Mouse (Mus musculus) heart, embryonic 13.5 days (tissue): ENCODE measurements at regions not wholly inside any gene's neighbourhood (a gene's known extent, or its start where the extent isn't known, plus 50 kb on each side); places are given as distances from the start of the nearest gene placed in this dataset.

Experiments
- ATAC-seq: fragments of 200-750 bp; cut with Nextera tagmentation; 2 replicates; pipeline ENCODE4 v1.8.0; 2017; ENCODE audit warnings: moderate TSS enrichment; ENCODE audit not compliant: insufficient number of reproducible peaks, low FRiP score, low TSS enrichment; ENCODE audit errors: extremely low read depth
- H3K27ac ChIP-seq: fragments of 300-500 bp; sonication (generic); replicated peaks from 2 replicates; pipeline ENCODE4 v1.5.1; 2015; ENCODE audit warnings: moderate library complexity, mild to moderate bottlenecking, inconsistent platforms
- H3K27me3 ChIP-seq: fragments of 300-500 bp; sonication (generic); replicated peaks from 2 replicates; pipeline ENCODE4 v1.6.1; 2015; ENCODE audit warnings: mild to moderate bottlenecking, inconsistent platforms
- H3K36me3 ChIP-seq: fragments of 300-500 bp; sonication (generic); 2 replicates; pipeline ENCODE4 v1.6.1; 2015; ENCODE audit warnings: mild to moderate bottlenecking, inconsistent platforms
- H3K4me1 ChIP-seq: fragments of 300-500 bp; sonication (generic); 2 replicates; pipeline ENCODE4 v1.6.1; 2015; ENCODE audit warnings: inconsistent platforms
- H3K4me2 ChIP-seq: fragments of 300-500 bp; sonication (generic); 2 replicates; pipeline ENCODE4 v1.6.1; 2015; ENCODE audit warnings: inconsistent platforms, mild to moderate bottlenecking, moderate library complexity
- H3K4me3 ChIP-seq: fragments of 300-500 bp; sonication (generic); 2 replicates; pipeline ENCODE4 v1.5.1; 2015; ENCODE audit warnings: moderate library complexity, mild to moderate bottlenecking, inconsistent platforms
- H3K9ac ChIP-seq: fragments of 300-500 bp; sonication (generic); 2 replicates; pipeline ENCODE4 v1.6.1; 2015; ENCODE audit warnings: inconsistent platforms, mild to moderate bottlenecking, moderate library complexity
- H3K9me3 ChIP-seq: fragments of 300-500 bp; sonication (generic); 2 replicates; pipeline ENCODE4 v1.6.1; 2016; ENCODE audit warnings: inconsistent platforms
- WGBS: fragments of 180-500 bp; shearing (Covaris S2); methylation state at CpG from one replicate; pipeline ENCODE4 v1.1.7; 2015; ENCODE audit warnings: mixed read lengths; 5-methylcytosine and 5-hydroxymethylcytosine counted together

- H3K27ac ChIP-seq, result no peak overlapping the region
- no peak overlapping the region for H3K9ac ChIP-seq
- no peaks in the 10 kb centered on the region for H3K36me3 ChIP-seq
- H3K4me1 ChIP-seq, result no peaks in the 10 kb centered on the region
- H3K4me2 ChIP-seq, result no peak overlapping the region
- 48% methylated on average over 3 of the region's 3 CpGs for WGBS
- no peaks in the 10 kb centered on the region for H3K9me3 ChIP-seq
- H3K4me3 ChIP-seq, result no peak overlapping the region
- no peak for ATAC-seq
- no peaks in the 10 kb centered on the region for H3K27me3 ChIP-seq
Measured at GRCm38 (mm10) chr16:53186444-53186843, 732.6 kb upstream of the Alcam start.

GRCm38 (mm10) chr16:53156352-53156751, 702.5 kb upstream of the Alcam start:
- Histone ChIP-seq H3K4me2 (no peak overlapping the region), H3K9ac (no peak overlapping the region), H3K4me1 (no peaks in the 10 kb centered on the region), H3K36me3 (no peaks in the 10 kb centered on the region), H3K27me3 (no peaks in the 10 kb centered on the region), H3K9me3 (no peaks in the 10 kb centered on the region), H3K27ac (no peak overlapping the region), H3K4me3 (no peak overlapping the region)
- no peak for ATAC-seq

DNA sequence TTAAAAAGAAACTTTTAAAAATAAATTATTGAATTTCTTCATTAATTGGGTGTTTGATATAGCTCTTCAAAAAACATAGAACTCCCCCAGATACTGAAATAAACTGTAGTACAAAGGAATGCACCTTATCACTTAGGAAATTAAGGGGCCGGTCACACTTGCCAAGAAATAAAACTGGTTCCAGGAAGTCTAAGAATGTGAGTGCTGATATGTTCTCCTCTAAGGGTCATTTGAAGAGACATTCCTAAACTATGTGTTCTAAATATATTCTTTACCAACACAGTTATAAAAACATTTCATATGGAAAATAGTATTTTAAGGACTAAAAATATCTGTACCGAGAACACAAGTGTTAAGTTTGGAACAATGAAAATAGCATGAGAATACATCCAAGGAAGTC, 676.8 kb upstream of the Alcam start:
- Histone ChIP-seq H3K4me3 (no peak overlapping the region), H3K4me1 (peaks cover 15% of the 10 kb centered on the region), H3K27ac (peak overlapping the region; percentile 89), H3K36me3 (no peaks in the 10 kb centered on the region), H3K27me3 (no peaks in the 10 kb centered on the region), H3K4me2 (no peak overlapping the region), H3K9me3 (no peaks in the 10 kb centered on the region), H3K9ac (no peak overlapping the region)
- ATAC-seq, result no peak
- whole genome bisulfite sequencing, result 11% methylated on average over 2 of the region's 2 CpGs

DNA sequence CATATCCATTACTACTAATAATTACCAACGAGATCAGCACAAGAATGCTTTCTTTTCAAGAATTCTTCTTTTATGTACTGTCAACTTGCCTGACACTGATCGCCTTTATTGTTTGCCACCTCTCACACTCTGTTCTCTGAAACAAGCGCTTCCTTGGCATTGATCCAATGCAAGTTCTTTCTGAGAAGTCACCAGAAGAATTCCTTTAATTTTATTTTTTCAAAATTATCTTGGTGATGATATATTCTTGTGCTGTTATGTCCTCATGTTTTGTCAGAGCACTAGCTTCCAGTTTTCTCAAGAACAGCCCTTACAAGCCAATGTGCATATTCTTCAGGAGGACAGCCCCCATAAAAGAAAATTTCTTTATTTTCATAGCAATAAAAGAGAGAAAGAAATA, 654.9 kb upstream of the Alcam start:
- H3K4me2 ChIP-seq, result no peak overlapping the region
- H3K9ac ChIP-seq, result no peak overlapping the region
- 66% methylated on average over 3 of the region's 3 CpGs for WGBS
- H3K36me3 ChIP-seq, result no peaks in the 10 kb centered on the region
- no peak for ATAC-seq
- H3K27me3 ChIP-seq, result no peaks in the 10 kb centered on the region
- H3K4me3 ChIP-seq, result no peak overlapping the region
- H3K9me3 ChIP-seq, result no peaks in the 10 kb centered on the region
- H3K4me1 ChIP-seq, result no peaks in the 10 kb centered on the region
- H3K27ac ChIP-seq, result no peak overlapping the region

DNA sequence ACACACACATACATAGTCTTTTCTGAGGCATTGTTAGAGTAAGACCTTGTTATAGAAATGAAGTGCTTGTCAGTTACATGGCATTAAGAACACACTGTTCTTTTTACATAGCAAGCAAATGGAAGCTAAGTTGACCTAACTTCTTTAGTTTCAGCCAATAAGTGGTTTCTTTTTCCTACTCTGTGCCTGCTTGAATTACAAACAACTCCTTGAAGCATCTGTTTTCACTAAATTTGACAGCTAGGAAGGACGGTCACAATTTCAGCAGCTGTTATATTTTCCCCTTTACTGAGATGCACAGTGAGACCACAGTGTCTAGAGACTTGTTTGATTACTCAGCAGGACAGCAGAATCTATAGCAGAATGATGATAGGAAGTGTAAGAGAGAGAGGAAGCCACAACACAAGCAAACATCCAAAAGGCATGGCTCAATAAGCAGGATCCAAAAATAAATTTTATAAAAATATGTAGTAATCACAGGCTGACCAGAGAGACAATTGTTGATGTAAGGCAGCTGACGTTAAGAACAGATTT, 641.6 kb upstream of the Alcam start:
- no peak for ATAC-seq

DNA sequence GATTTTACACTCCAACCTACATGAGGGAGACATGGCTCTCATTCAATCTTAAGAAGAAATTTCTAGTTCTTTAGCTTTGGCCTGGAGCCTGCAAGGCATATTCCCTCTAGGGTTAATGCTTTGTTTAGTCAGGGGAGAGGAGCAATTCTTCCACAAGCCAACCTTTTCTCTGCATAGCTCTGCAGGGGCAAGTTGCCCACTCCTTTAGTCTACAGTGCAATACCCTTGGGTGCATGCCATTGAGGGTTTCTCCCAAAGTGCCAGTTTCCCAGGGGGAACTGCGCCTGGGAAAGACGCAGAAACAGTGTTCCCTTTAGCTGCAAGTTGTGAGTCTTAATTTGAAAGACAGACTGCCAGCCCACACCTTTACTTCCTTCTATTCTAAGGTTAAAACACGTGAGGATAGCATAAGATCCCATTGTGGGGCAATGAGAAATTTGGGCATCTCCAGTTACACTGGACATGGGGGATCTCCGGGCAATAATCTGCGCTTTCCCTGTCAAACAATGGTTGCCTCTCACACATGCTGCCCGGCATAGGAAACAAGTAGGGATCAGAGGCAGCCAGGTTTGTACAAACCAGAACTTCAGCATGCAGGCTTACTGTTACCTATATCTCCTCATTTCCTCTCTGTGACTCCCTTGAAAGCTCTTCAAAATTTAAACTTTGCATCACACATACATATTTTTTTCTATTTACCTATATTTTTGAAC, 620.1 kb upstream of the Alcam start:
- no peak overlapping the region for H3K4me3 ChIP-seq
- no peaks in the 10 kb centered on the region for H3K36me3 ChIP-seq
- no peak overlapping the region for H3K27ac ChIP-seq
- H3K4me2 ChIP-seq, result no peak overlapping the region
- ATAC-seq, result no peak
- WGBS, result 73% methylated on average over 6 of the region's 6 CpGs
- peaks cover 13% of the 10 kb centered on the region for H3K4me1 ChIP-seq
- no peak overlapping the region for H3K9ac ChIP-seq
- H3K9me3 ChIP-seq, result no peaks in the 10 kb centered on the region
- no peaks in the 10 kb centered on the region for H3K27me3 ChIP-seq

More for the DNA sequence above, 641.6 kb upstream of the Alcam start:
- H3K4me3 ChIP-seq, result no peak overlapping the region
- no peaks in the 10 kb centered on the region for H3K4me1 ChIP-seq
- no peak overlapping the region for H3K9ac ChIP-seq
- no peak overlapping the region for H3K4me2 ChIP-seq
- H3K27me3 ChIP-seq, result no peaks in the 10 kb centered on the region
- no peak overlapping the region for H3K27ac ChIP-seq
- no peaks in the 10 kb centered on the region for H3K36me3 ChIP-seq
- no peaks in the 10 kb centered on the region for H3K9me3 ChIP-seq
- 55% methylated on average over 2 of the region's 2 CpGs for WGBS

DNA sequence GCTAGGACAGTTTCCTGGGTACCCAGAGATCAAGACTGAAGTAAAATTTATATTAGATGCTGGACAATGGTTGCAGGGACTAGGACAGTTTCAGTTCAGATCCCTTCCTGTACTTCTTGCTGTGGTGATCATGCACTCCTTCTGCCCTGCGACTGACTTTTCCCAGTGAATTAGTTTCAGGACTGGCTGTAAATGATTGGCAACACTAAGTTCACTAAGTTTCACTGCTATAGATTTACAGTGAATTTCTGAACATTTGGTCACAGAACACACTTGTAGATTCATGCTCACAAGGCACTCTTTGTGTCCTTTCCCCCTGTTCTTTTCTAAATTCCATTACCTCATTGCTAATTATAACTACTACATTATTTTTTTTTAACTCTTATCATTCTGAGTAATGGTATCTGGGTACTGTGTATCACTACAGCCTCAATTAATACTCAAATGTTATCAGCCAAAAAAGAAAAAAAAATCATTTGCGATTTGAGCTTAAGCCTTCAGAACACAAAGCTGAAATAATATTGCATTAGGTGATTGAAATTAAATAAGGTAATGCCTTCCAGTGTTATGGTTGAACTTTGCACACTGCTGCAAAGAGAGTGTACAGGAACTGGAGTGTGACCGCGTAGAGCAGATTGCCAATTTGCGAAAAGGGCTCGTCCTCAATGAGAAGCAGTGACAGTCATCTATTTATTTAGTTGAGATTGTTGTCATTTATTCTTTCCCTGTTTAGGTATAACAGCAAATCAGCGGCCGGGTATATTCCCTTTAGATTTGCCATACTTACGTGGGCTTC, 618.2 kb upstream of the Alcam start:
- no peak overlapping the region for H3K4me2 ChIP-seq
- no peak for ATAC-seq
- no peak overlapping the region for H3K4me3 ChIP-seq
- H3K27ac ChIP-seq, result peak overlapping the region; percentile 53
- H3K9ac ChIP-seq, result no peak overlapping the region
- no peaks in the 10 kb centered on the region for H3K36me3 ChIP-seq
- H3K9me3 ChIP-seq, result no peaks in the 10 kb centered on the region
- peaks cover 13% of the 10 kb centered on the region for H3K4me1 ChIP-seq
- no peaks in the 10 kb centered on the region for H3K27me3 ChIP-seq
- WGBS, result 73% methylated on average over 9 of the region's 9 CpGs

DNA sequence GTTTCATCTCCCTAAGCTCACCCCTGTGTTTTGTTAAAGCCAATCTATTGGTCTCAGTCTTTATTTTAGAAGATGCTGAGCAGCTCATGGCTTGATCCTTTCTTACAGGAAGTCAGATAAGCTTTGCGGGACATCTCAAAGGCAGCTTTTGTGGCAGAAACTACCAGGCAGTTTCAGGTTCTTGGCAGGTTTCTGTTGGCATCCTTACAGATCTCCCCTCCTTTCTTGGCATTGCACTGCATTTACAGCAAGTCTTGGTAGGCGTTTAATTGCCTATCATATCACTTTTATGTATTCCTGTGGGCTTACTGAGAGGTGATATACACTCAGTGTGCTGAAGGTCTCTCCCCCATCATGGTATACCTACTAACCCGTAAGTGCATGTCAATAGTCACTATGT, 610.3 kb upstream of the Alcam start:
- no peaks in the 10 kb centered on the region for H3K27me3 ChIP-seq
- no peaks in the 10 kb centered on the region for H3K4me1 ChIP-seq
- no peak overlapping the region for H3K4me3 ChIP-seq
- no peaks in the 10 kb centered on the region for H3K36me3 ChIP-seq
- ATAC-seq, result no peak
- H3K9ac ChIP-seq, result no peak overlapping the region
- 74% methylated on average over 3 of the region's 3 CpGs for WGBS
- H3K4me2 ChIP-seq, result no peak overlapping the region
- no peak overlapping the region for H3K27ac ChIP-seq
- no peaks in the 10 kb centered on the region for H3K9me3 ChIP-seq

GRCm38 (mm10) chr16:53063061-53063460, 609.2 kb upstream of the Alcam start:
- H3K27me3 ChIP-seq, result no peaks in the 10 kb centered on the region
- no peak for ATAC-seq
- no peaks in the 10 kb centered on the region for H3K4me1 ChIP-seq
- H3K27ac ChIP-seq, result no peak overlapping the region
- no peak overlapping the region for H3K4me2 ChIP-seq
- no peaks in the 10 kb centered on the region for H3K36me3 ChIP-seq
- H3K9ac ChIP-seq, result no peak overlapping the region
- 72% methylated on average over 5 of the region's 5 CpGs for WGBS
- no peaks in the 10 kb centered on the region for H3K9me3 ChIP-seq
- H3K4me3 ChIP-seq, result no peak overlapping the region

GRCm38 (mm10) chr16:53026056-53026455, 572.2 kb upstream of the Alcam start:
- Histone ChIP-seq H3K9me3 (no peaks in the 10 kb centered on the region), H3K36me3 (no peaks in the 10 kb centered on the region), H3K27me3 (no peaks in the 10 kb centered on the region), H3K9ac (no peak overlapping the region), H3K4me1 (no peaks in the 10 kb centered on the region), H3K27ac (no peak overlapping the region), H3K4me3 (no peak overlapping the region), H3K4me2 (no peak overlapping the region)
- no peak for ATAC-seq
- 62% methylated on average over 1 of the region's 1 CpGs for WGBS

GRCm38 (mm10) chr16:53011847-53012246, 558.0 kb upstream of the Alcam start:
- no peaks in the 10 kb centered on the region for H3K4me1 ChIP-seq
- H3K36me3 ChIP-seq, result no peaks in the 10 kb centered on the region
- no peak overlapping the region for H3K27ac ChIP-seq
- 87% methylated on average over 1 of the region's 1 CpGs for WGBS
- no peak for ATAC-seq
- no peak overlapping the region for H3K4me3 ChIP-seq
- H3K9ac ChIP-seq, result no peak overlapping the region
- no peaks in the 10 kb centered on the region for H3K9me3 ChIP-seq
- no peaks in the 10 kb centered on the region for H3K27me3 ChIP-seq
- H3K4me2 ChIP-seq, result no peak overlapping the region
